Comparison of ENCODE assay signal across 19 mouse cellular contexts in the genomic region with DNA sequence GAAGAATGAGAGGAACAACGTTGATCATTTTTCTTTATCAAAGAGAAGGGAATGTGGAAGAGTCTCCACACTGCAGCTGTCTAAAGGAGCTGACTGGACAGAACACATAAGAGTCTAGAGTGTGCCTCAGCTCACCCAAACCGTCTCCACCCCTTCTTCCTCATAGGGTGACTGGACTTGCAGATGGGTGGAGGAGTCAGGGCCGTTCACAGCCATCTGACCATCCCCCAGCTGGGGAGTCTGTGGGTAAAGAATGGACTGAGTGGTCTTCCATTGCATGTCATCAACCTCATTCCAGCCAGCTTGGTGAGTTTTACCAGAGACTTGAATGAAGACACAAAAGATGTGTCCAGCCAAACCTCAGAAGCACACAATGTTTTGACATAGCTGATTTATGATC.
"Had no signal": no experiment of that assay in that cellular context is flagged by ENCODE, and none has a peak within 500 bp of the region (broad histone marks: within the 10 kb centered on the region; RNA-seq: fewer than 3 reads in every experiment).

No protein-coding gene starts in this region.

- DNase-seq: liver, embryonic 13.5 days; liver, postnatal 0 days; lung, adult 2 months; lung, postnatal 14 days; lung, postnatal 36 days; midbrain, embryonic 14.5 days; right cerebral cortex, postnatal 14 days; thymus, adult 2 months; thymus, postnatal 25 days; thymus, postnatal 4 days had no signal

- H3K27ac ChIP-seq: liver, embryonic 13.5 days; liver, embryonic 15.5 days; lung, embryonic 15.5 days; macrophage; midbrain, embryonic 12.5 days; neural tube, embryonic 12.5 days; stomach, embryonic 15.5 days; stomach, postnatal 0 days had no signal

- H3K9me3 ChIP-seq: liver, embryonic 13.5 days; liver, embryonic 15.5 days; lung, embryonic 15.5 days; megakaryocyte, embryonic 14.5 days; midbrain, embryonic 12.5 days; neural tube, embryonic 12.5 days; stomach, embryonic 15.5 days had no signal

- H3K36me3 ChIP-seq: liver, embryonic 13.5 days; liver, embryonic 15.5 days; lung, embryonic 15.5 days; midbrain, embryonic 12.5 days; neural tube, embryonic 12.5 days; stomach, embryonic 15.5 days had no signal

- H3K4me2 ChIP-seq: liver, embryonic 13.5 days; liver, embryonic 15.5 days; lung, embryonic 15.5 days; midbrain, embryonic 12.5 days; neural tube, embryonic 12.5 days; stomach, embryonic 15.5 days had no signal

- H3K4me3 ChIP-seq: liver, embryonic 13.5 days; liver, embryonic 15.5 days; lung, embryonic 15.5 days; megakaryocyte, embryonic 14.5 days; midbrain, embryonic 12.5 days; neural tube, embryonic 12.5 days; stomach, embryonic 15.5 days had no signal

- ATAC-seq: liver, postnatal 0 days; lung, postnatal 0 days had no signal

- H3K9ac ChIP-seq: liver, embryonic 13.5 days; liver, embryonic 15.5 days; liver, postnatal 0 days; lung, embryonic 15.5 days; midbrain, embryonic 12.5 days; neural tube, embryonic 12.5 days; stomach, embryonic 15.5 days had no signal

- H3K27me3 ChIP-seq: liver, embryonic 13.5 days; liver, embryonic 15.5 days; lung, embryonic 15.5 days; neural tube, embryonic 12.5 days; stomach, embryonic 15.5 days had no signal

- H3K4me1 ChIP-seq: liver, embryonic 13.5 days; liver, embryonic 15.5 days; lung, embryonic 15.5 days; megakaryocyte, embryonic 14.5 days; midbrain, embryonic 12.5 days; neural tube, embryonic 12.5 days; stomach, embryonic 15.5 days had no signal
